Mouse (Mus musculus): ENCODE results near the gene Olfr1392.

Olfr1392 gene

GRCm38 (mm10) chr11:49252048-49252447 lies 33.0 kb upstream of the Olfr1392 start:
- no peak for DNase-seq (ENCODE audit: low spot score in 2 of 2)

- peak in 1 of 2 experiments; percentile 55 for DNase-seq (ENCODE audit: low spot score in 2 of 2)
These were observed 32.0 kb upstream of the Olfr1392 start for GRCm38 (mm10) chr11:49253035-49253434.

- no peak for DNase-seq (ENCODE audit: low spot score in 2 of 2)
These were observed 25.8 kb upstream of the Olfr1392 start for GRCm38 (mm10) chr11:49259296-49259695.

- DNase-seq (ENCODE audit: low spot score in 2 of 2) = no peak
These were observed 25.3 kb upstream of the Olfr1392 start for GRCm38 (mm10) chr11:49259829-49260228.

GRCm38 (mm10) chr11:49260598-49261312 lies 24.3 kb upstream of the Olfr1392 start:
- peak in 1 of 2 experiments; percentile 64 for DNase-seq (ENCODE audit: low spot score in 2 of 2)

- peak in 1 of 2 experiments; percentile 59 for DNase-seq (ENCODE audit: low spot score in 2 of 2)
These were observed 23.7 kb upstream of the Olfr1392 start for GRCm38 (mm10) chr11:49261313-49261855.

GRCm38 (mm10) chr11:49262286-49262685 lies 22.8 kb upstream of the Olfr1392 start:
- DNase-seq (ENCODE audit: low spot score in 2 of 2) = peak in 1 of 2 experiments; percentile 55

- DNase-seq (ENCODE audit: low spot score in 2 of 2) = peak in 1 of 2 experiments; percentile 53
These were observed 21.9 kb upstream of the Olfr1392 start for GRCm38 (mm10) chr11:49263149-49263548.

- DNase-seq (ENCODE audit: low spot score in 2 of 2) = no peak
These were observed 21.0 kb upstream of the Olfr1392 start for GRCm38 (mm10) chr11:49264081-49264480.

- no peak for DNase-seq (ENCODE audit: low spot score in 2 of 2)
These were observed 20.5 kb upstream of the Olfr1392 start for GRCm38 (mm10) chr11:49264622-49265021.

GRCm38 (mm10) chr11:49265101-49265500 lies 20.0 kb upstream of the Olfr1392 start:
- DNase-seq (ENCODE audit: low spot score in 2 of 2) = no peak

- DNase-seq (ENCODE audit: low spot score in 2 of 2) = no peak
These were observed 18.4 kb upstream of the Olfr1392 start for GRCm38 (mm10) chr11:49266671-49267070.

GRCm38 (mm10) chr11:49267316-49267715 lies 17.8 kb upstream of the Olfr1392 start:
- DNase-seq (ENCODE audit: low spot score in 2 of 2) = no peak

- no peak for DNase-seq (ENCODE audit: low spot score in 2 of 2)
These were observed 17.0 kb upstream of the Olfr1392 start for GRCm38 (mm10) chr11:49267970-49268579.

GRCm38 (mm10) chr11:49269761-49270160 lies 15.3 kb upstream of the Olfr1392 start:
- DNase-seq (ENCODE audit: low spot score in 2 of 2) = no peak

- DNase-seq (ENCODE audit: low spot score in 2 of 2) = no peak
These were observed 14.7 kb upstream of the Olfr1392 start for GRCm38 (mm10) chr11:49270368-49270767.

- peak in 1 of 2 experiments; percentile 31 for DNase-seq (ENCODE audit: low spot score in 2 of 2)
These were observed 13.7 kb upstream of the Olfr1392 start for GRCm38 (mm10) chr11:49271334-49271733.

- no peak for DNase-seq (ENCODE audit: low spot score in 2 of 2)
These were observed 11.1 kb upstream of the Olfr1392 start for GRCm38 (mm10) chr11:49273834-49274519.

GRCm38 (mm10) chr11:49278222-49278621 lies 6.9 kb upstream of the Olfr1392 start, which contains the start of gene Olfr1393:
TSS of gene Olfr1393 (plus strand) at chr11:49278304.
- no peak for DNase-seq (ENCODE audit: low spot score in 2 of 2)

GRCm38 (mm10) chr11:49287251-49287650 lies 2.2 kb downstream of the Olfr1392 start:
- DNase-seq (ENCODE audit: low spot score in 2 of 2) = peak in 1 of 2 experiments; percentile 25

GRCm38 (mm10) chr11:49292777-49293176 lies 7.7 kb downstream of the Olfr1392 start:
- no peak for DNase-seq (ENCODE audit: low spot score in 2 of 2)

GRCm38 (mm10) chr11:49304441-49304840 lies 19.4 kb downstream of the Olfr1392 start, which contains the start of gene Olfr10:
TSS of gene Olfr10 (plus strand) at chr11:49304741.
- no peak for DNase-seq (ENCODE audit: low spot score in 2 of 2)
